Mouse (Mus musculus): ENCODE data around the gene Olfr794. TPM values are rescaled to one million over a fixed set of nuclear protein-coding genes. Genes with fewer than 3 reads are reported as not detected.

Olfr794 gene
- polyA plus RNA-seq (2015; fragmentation: Nextera tagmentation; extraction: Ambion mirVana) = not detected in 2 replicates

GRCm38 (mm10) chr10:129567355-129567754 is at the start of gene Olfr794:
TSS of gene Olfr794 (plus strand) at chr10:129567655.
- Histone ChIP-seq H3K27me3 (no peaks in the 10 kb centered on the region), H3K27ac (no peak within 1 kb of the TSS), H3K4me1 (replicated peaks) (no peaks in the 10 kb centered on the region), H3K9me3 (no peaks in the 10 kb centered on the region), H3K36me3 (no peaks in the 10 kb centered on the region), H3K9ac (replicated peaks) (no peak within 1 kb of the TSS), H3K4me3 (replicated peaks) (no peak within 1 kb of the TSS), H3K4me2 (replicated peaks) (no peak within 1 kb of the TSS)
- 88% methylated on average over 2 of the region's 2 CpGs for WGBS
- no peak for ATAC-seq

GRCm38 (mm10) chr10:129521492-129521891 is 46.0 kb upstream of the Olfr794 start, which contains the start of gene Olfr791:
TSS of gene Olfr791 (plus strand) at chr10:129521792.
- Histone ChIP-seq H3K4me2 (replicated peaks) (no peak within 1 kb of the TSS), H3K27me3 (no peaks in the 10 kb centered on the region), H3K9ac (replicated peaks) (no peak within 1 kb of the TSS), H3K4me1 (replicated peaks) (no peaks in the 10 kb centered on the region), H3K36me3 (no peaks in the 10 kb centered on the region), H3K4me3 (replicated peaks) (no peak within 1 kb of the TSS), H3K27ac (no peak within 1 kb of the TSS), H3K9me3 (no peaks in the 10 kb centered on the region)
- ATAC-seq = no peak
- 79% methylated on average over 3 of the region's 3 CpGs for whole genome bisulfite sequencing

DNA sequence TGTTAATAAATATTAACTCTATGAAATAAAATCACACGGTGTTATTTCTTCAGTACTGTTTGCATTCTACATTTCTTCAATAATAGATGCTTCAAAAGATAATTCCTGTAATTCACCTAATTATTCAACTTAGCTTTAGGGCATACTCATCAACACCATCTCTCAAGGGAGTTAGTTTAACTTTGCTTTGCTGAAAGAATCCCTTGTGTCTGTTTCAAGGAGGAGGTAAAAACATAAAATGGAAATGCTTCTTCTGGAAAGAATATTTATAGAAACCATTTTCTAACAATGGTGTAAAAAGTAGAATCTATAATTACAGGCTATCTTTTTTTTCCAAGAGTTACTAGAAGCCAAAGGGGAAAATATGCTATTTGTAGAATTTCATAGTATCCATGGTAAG is 28.6 kb upstream of the Olfr794 start, which contains the start of gene Olfr792:
Olfr792 (plus strand) TSS at position 301 of the 400 bp plus-strand sequence.
- WGBS = 80% methylated on average over 1 of the region's 1 CpGs
- ATAC-seq = no peak

DNA sequence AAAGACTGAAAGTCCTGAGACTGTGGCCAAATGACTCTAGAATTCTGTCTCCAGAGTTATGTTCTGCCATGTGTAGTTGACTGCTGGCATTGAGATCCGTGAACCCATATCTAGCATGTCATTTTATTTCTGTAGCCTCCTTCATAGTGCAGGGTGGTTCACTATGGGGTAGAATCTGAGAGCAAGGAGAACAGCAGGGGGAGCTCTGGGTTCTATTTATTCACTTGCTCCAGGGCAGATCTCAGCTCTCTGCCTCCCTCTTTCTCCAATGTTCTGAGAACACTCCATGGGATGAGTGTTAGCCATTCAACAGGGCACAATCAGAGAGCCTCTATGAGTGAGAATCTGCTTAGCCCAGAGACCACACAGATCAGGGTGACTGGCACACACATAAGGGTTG is 18.1 kb upstream of the Olfr794 start:
- Histone ChIP-seq H3K9me3 (peaks cover 2% of the 10 kb centered on the region; the same call in 1 of the 2 replicates), H3K4me3 (replicated peaks) (no peak overlapping the region), H3K4me2 (replicated peaks) (no peak overlapping the region), H3K36me3 (no peaks in the 10 kb centered on the region), H3K27me3 (no peaks in the 10 kb centered on the region), H3K4me1 (replicated peaks) (no peaks in the 10 kb centered on the region), H3K27ac (no peak overlapping the region), H3K9ac (replicated peaks) (no peak overlapping the region)
- no peak for ATAC-seq
- 54% methylated on average over 1 of the region's 1 CpGs for WGBS

More for the DNA sequence above, 28.6 kb upstream of the Olfr794 start, which contains the start of gene Olfr792:
- H3K9me3 ChIP-seq = peaks cover under 1% of the 10 kb centered on the region; the same call in 1 of the 2 replicates
- H3K4me3 ChIP-seq (replicated peaks) = no peak within 1 kb of the TSS
- no peak within 1 kb of the TSS for H3K27ac ChIP-seq
- no peak within 1 kb of the TSS for H3K4me2 ChIP-seq (replicated peaks)
- H3K9ac ChIP-seq (replicated peaks) = no peak within 1 kb of the TSS
- H3K36me3 ChIP-seq = no peaks in the 10 kb centered on the region
- H3K27me3 ChIP-seq = no peaks in the 10 kb centered on the region
- H3K4me1 ChIP-seq (replicated peaks) = no peaks in the 10 kb centered on the region

GRCm38 (mm10) chr10:129577066-129577465 is 9.6 kb downstream of the Olfr794 start:
- no peak overlapping the region for H3K4me2 ChIP-seq (replicated peaks)
- H3K4me3 ChIP-seq (replicated peaks) = no peak overlapping the region
- 43% methylated on average over 1 of the region's 1 CpGs for WGBS
- no peaks in the 10 kb centered on the region for H3K4me1 ChIP-seq (replicated peaks)
- no peak overlapping the region for H3K9ac ChIP-seq (replicated peaks)
- no peak for ATAC-seq
- H3K9me3 ChIP-seq = no peaks in the 10 kb centered on the region
- no peaks in the 10 kb centered on the region for H3K36me3 ChIP-seq
- H3K27me3 ChIP-seq = no peaks in the 10 kb centered on the region
- H3K27ac ChIP-seq = no peak overlapping the region

- Histone ChIP-seq H3K4me3 (replicated peaks) (no peak within 1 kb of the TSS), H3K27me3 (no peaks in the 10 kb centered on the region), H3K27ac (no peak within 1 kb of the TSS), H3K4me2 (replicated peaks) (no peak within 1 kb of the TSS), H3K9ac (replicated peaks) (no peak within 1 kb of the TSS), H3K9me3 (no peaks in the 10 kb centered on the region), H3K4me1 (replicated peaks) (no peaks in the 10 kb centered on the region), H3K36me3 (no peaks in the 10 kb centered on the region)
- no peak for ATAC-seq
- WGBS = 98% methylated on average over 1 of the region's 1 CpGs
Observed at GRCm38 (mm10) chr10:129612470-129612869, 45.0 kb downstream of the Olfr794 start, which contains the start of gene Olfr796. TSS of gene Olfr796 (minus strand) at chr10:129612570.

DNA sequence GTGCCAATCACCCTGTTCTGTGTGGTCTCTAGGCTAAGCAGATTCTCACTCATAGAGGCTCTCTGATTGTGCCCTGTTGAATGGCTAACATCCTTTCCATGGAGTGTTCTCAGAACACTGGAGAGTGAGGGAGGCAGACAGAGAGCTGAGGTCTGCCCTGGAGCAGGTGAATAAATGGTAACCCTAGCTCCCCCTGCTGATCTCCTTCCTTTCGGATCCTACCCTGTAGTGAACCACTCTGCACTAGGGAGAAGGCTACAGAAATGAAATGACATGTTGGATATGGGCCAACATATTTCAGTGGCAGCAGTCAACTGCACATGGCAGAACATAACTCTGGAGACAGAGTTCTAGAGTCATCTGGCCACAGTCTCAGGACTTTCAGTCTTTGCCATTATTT is 54.3 kb downstream of the Olfr794 start:
- whole genome bisulfite sequencing = 19% methylated on average over 1 of the region's 1 CpGs
- Histone ChIP-seq H3K4me2 (replicated peaks) (no peak overlapping the region), H3K4me1 (replicated peaks) (no peaks in the 10 kb centered on the region), H3K27ac (no peak overlapping the region), H3K27me3 (no peaks in the 10 kb centered on the region), H3K9me3 (no peaks in the 10 kb centered on the region), H3K4me3 (replicated peaks) (no peak overlapping the region), H3K36me3 (no peaks in the 10 kb centered on the region), H3K9ac (replicated peaks) (no peak overlapping the region)
- ATAC-seq = no peak

Small RNAs within 50 kb of the gene (microRNA-seq; reads per million reads assigned to microRNA genes)
- not detected for gene Gm23252

Other genes starting within 250 kb of the Olfr794 start
- gene Olfr780, start 249.5 kb upstream of the Olfr794 start, polyA plus RNA-seq (2015; fragmentation: Nextera tagmentation; extraction: Ambion mirVana) = not detected in 2 replicates
- gene Olfr781, start 238.8 kb upstream of the Olfr794 start, polyA plus RNA-seq (2015; fragmentation: Nextera tagmentation; extraction: Ambion mirVana) = not detected in 2 replicates
- gene Olfr782, start 218.8 kb upstream of the Olfr794 start, polyA plus RNA-seq (2015; fragmentation: Nextera tagmentation; extraction: Ambion mirVana) = not detected in 2 replicates
- gene Olfr784, start 183.6 kb upstream of the Olfr794 start, polyA plus RNA-seq (2015; fragmentation: Nextera tagmentation; extraction: Ambion mirVana) = 0.08 TPM in 1 of 2 replicates, not detected in the other
- not detected in 2 replicates for gene Olfr785, start 162.2 kb upstream of the Olfr794 start, polyA plus RNA-seq (2015; fragmentation: Nextera tagmentation; extraction: Ambion mirVana)
- gene Olfr786, start 140.3 kb upstream of the Olfr794 start, polyA plus RNA-seq (2015; fragmentation: Nextera tagmentation; extraction: Ambion mirVana) = not detected in 2 replicates
- gene Olfr787, start 105.8 kb upstream of the Olfr794 start, polyA plus RNA-seq (2015; fragmentation: Nextera tagmentation; extraction: Ambion mirVana) = not detected in 2 replicates
- not detected in 2 replicates for gene Olfr788, start 96.7 kb upstream of the Olfr794 start, polyA plus RNA-seq (2015; fragmentation: Nextera tagmentation; extraction: Ambion mirVana)
- not detected in 2 replicates for gene Olfr789, start 82.9 kb upstream of the Olfr794 start, polyA plus RNA-seq (2015; fragmentation: Nextera tagmentation; extraction: Ambion mirVana)
- gene Olfr790, start 69.2 kb upstream of the Olfr794 start, polyA plus RNA-seq (2015; fragmentation: Nextera tagmentation; extraction: Ambion mirVana) = not detected in 2 replicates
- gene Olfr791, start 45.9 kb upstream of the Olfr794 start, polyA plus RNA-seq (2015; fragmentation: Nextera tagmentation; extraction: Ambion mirVana) = not detected in 2 replicates
- not detected in 2 replicates for gene Olfr792, start 28.5 kb upstream of the Olfr794 start, polyA plus RNA-seq (2015; fragmentation: Nextera tagmentation; extraction: Ambion mirVana)
- not detected in 2 replicates for gene Olfr796, start 44.9 kb downstream of the Olfr794 start, polyA plus RNA-seq (2015; fragmentation: Nextera tagmentation; extraction: Ambion mirVana)
- not detected in 2 replicates for gene Olfr798, start 60.3 kb downstream of the Olfr794 start, polyA plus RNA-seq (2015; fragmentation: Nextera tagmentation; extraction: Ambion mirVana)
- not detected in 2 replicates for gene Olfr799, start 69.8 kb downstream of the Olfr794 start, polyA plus RNA-seq (2015; fragmentation: Nextera tagmentation; extraction: Ambion mirVana)
- not detected in 2 replicates for gene Olfr800, start 90.0 kb downstream of the Olfr794 start, polyA plus RNA-seq (2015; fragmentation: Nextera tagmentation; extraction: Ambion mirVana)
- not detected in 2 replicates for gene Olfr801, start 106.2 kb downstream of the Olfr794 start, polyA plus RNA-seq (2015; fragmentation: Nextera tagmentation; extraction: Ambion mirVana)
- not detected in 2 replicates for gene Olfr802, start 120.5 kb downstream of the Olfr794 start, polyA plus RNA-seq (2015; fragmentation: Nextera tagmentation; extraction: Ambion mirVana)
- gene Olfr803, start 126.6 kb downstream of the Olfr794 start, polyA plus RNA-seq (2015; fragmentation: Nextera tagmentation; extraction: Ambion mirVana) = not detected in 2 replicates
- not detected in 2 replicates for gene Olfr804, start 135.6 kb downstream of the Olfr794 start, polyA plus RNA-seq (2015; fragmentation: Nextera tagmentation; extraction: Ambion mirVana)
- gene Olfr805, start 161.7 kb downstream of the Olfr794 start, polyA plus RNA-seq (2015; fragmentation: Nextera tagmentation; extraction: Ambion mirVana) = not detected in 2 replicates
- gene Olfr806, start 174.3 kb downstream of the Olfr794 start, polyA plus RNA-seq (2015; fragmentation: Nextera tagmentation; extraction: Ambion mirVana) = not detected in 2 replicates
- gene Olfr807, start 190.1 kb downstream of the Olfr794 start, polyA plus RNA-seq (2015; fragmentation: Nextera tagmentation; extraction: Ambion mirVana) = not detected in 2 replicates
- not detected in 2 replicates for gene Olfr808, start 197.8 kb downstream of the Olfr794 start, polyA plus RNA-seq (2015; fragmentation: Nextera tagmentation; extraction: Ambion mirVana)
- not detected in 2 replicates for gene Olfr809, start 207.0 kb downstream of the Olfr794 start, polyA plus RNA-seq (2015; fragmentation: Nextera tagmentation; extraction: Ambion mirVana)
- gene Olfr810, start 227.3 kb downstream of the Olfr794 start, polyA plus RNA-seq (2015; fragmentation: Nextera tagmentation; extraction: Ambion mirVana) = not detected in 2 replicates
- not detected in 2 replicates for gene Olfr811, start 236.7 kb downstream of the Olfr794 start, polyA plus RNA-seq (2015; fragmentation: Nextera tagmentation; extraction: Ambion mirVana)